Mouse (Mus musculus) kidney, embryonic 14.5 days (tissue): Measurements from ENCODE around the gene Duxbl1. TPM values are rescaled to one million over a fixed set of nuclear protein-coding genes. Genes with fewer than 3 reads are reported as not detected.
"Not testable (repeated sequence)": the region's sequence is repeated elsewhere in the genome, so short reads cannot be mapped to it uniquely, and the experiment has no call there.

ENCODE experiments used
- ATAC-seq: fragments of 200-750 bp; cut with Nextera tagmentation; 2 replicates; pipeline ENCODE4 v1.8.0; 2017; ENCODE audit warnings: moderate number of reproducible peaks, mild to moderate bottlenecking, moderate TSS enrichment, moderate library complexity; ENCODE audit not compliant: low FRiP score, low TSS enrichment
- H3K27ac ChIP-seq: fragments of 300-500 bp; sonication (generic); 2 replicates; pipeline ENCODE4 v1.5.1; 2014; ENCODE audit warnings: low read depth, mild to moderate bottlenecking, low read length, moderate library complexity, mixed read lengths
- H3K27me3 ChIP-seq: fragments of 300-500 bp; sonication (generic); 2 replicates; pipeline ENCODE4 v1.6.1; 2014; ENCODE audit warnings: mild to moderate bottlenecking, low read length; ENCODE audit not compliant: control insufficient read depth, insufficient read depth
- H3K36me3 ChIP-seq: fragments of 300-500 bp; sonication (generic); 2 replicates; pipeline ENCODE4 v1.6.1; 2014; ENCODE audit warnings: low read length, mixed read lengths; ENCODE audit not compliant: control insufficient read depth, insufficient read depth
- H3K4me1 ChIP-seq: fragments of 300-500 bp; sonication (generic); 2 replicates; pipeline ENCODE4 v1.6.1; 2014; ENCODE audit warnings: low read length, mixed read lengths; ENCODE audit not compliant: control insufficient read depth, insufficient read depth
- H3K4me2 ChIP-seq: fragments of 300-500 bp; sonication (generic); replicated peaks from 2 replicates; pipeline ENCODE4 v1.6.1; 2014; ENCODE audit warnings: low read depth, mild to moderate bottlenecking, low read length
- H3K4me3 ChIP-seq: fragments of 300-500 bp; sonication (generic); 2 replicates; pipeline ENCODE4 v1.5.1; 2014; ENCODE audit warnings: mild to moderate bottlenecking, low read length
- H3K9ac ChIP-seq: fragments of 300-500 bp; sonication (generic); 2 replicates; pipeline ENCODE4 v1.6.1; 2014; ENCODE audit warnings: low read depth, mild to moderate bottlenecking, low read length, moderate library complexity
- H3K9me3 ChIP-seq: fragments of 300-500 bp; sonication (generic); 2 replicates; pipeline ENCODE4 v1.6.1; 2016; ENCODE audit warnings: low read length; ENCODE audit not compliant: control insufficient read depth
- WGBS: fragments of 180-500 bp; shearing (Covaris S2); extraction: QIAGEN DNeasy Blood & Tissue Kit; methylation state at CpG from one replicate; pipeline ENCODE4 v1.1.7; 2014; 5-methylcytosine and 5-hydroxymethylcytosine counted together
- polyA plus RNA-seq: library from polyadenylated mRNA; unstranded; fragments of >200 nt; fragmentation: Nextera tagmentation; extraction: Ambion mirVana; gene quantifications from 2 replicates; pipeline ENCODE4 v1.2.1, GENCODE M21; 2014

Gene Duxbl1
- polyA plus RNA-seq, 1 experiment from 2014 or later = 1.9 TPM

- WGBS = no CpG with 5 or more reads among the region's 9 CpGs
- H3K4me2 ChIP-seq, H3K36me3 ChIP-seq, ATAC-seq, H3K9me3 ChIP-seq, H3K27ac ChIP-seq, H3K27me3 ChIP-seq, H3K4me3 ChIP-seq, H3K9ac ChIP-seq, H3K4me1 ChIP-seq: not testable (repeated sequence)
These were observed 43.2 kb downstream of the Duxbl1 start for GRCm38 (mm10) chr14:26021555-26021954.

DNA sequence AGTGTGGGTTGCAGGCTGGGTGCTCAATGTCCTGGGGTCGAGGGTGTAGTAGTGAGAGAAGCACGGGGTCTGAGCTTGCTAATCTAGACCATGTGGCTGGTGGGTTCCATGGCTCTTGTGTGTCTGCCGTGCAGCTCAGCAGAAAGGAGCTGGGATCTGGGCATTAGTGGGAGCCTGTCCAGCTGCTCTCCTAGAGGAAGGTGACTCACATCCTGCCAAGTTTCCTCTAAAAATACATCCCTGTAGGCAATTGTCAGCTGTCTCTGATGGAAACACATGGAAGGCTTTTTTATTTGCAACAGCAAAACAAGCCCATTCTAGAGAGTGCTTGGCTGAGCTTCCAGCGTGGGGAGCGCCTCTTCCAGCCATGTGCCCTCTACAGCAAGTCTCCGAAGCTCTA lies 44.5 kb downstream of the Duxbl1 start:
- H3K27ac ChIP-seq, H3K36me3 ChIP-seq, H3K4me2 ChIP-seq, H3K4me1 ChIP-seq, H3K9me3 ChIP-seq, ATAC-seq, H3K4me3 ChIP-seq, H3K9ac ChIP-seq, H3K27me3 ChIP-seq: not testable (repeated sequence)
- no CpG with 5 or more reads among the region's 6 CpGs for WGBS

DNA sequence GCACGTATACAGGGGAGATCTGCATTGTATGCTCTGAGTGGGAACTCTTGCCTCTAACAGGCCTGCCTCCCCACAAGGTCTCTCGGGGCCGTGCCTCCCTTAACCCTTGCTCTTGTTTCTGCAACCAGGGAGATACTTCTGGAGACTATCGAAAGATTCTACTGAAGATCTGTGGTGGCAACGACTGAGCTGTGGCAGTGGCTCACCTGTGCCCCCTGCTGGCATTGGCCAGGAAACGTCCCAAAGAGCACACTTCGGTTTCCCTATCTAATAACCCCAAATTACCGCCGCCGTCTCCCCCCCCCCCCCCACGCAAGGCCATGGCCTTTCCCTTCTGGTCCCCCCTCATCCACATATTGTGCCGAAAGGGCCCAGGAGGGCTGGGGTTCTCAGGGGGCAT lies 47.3 kb downstream of the Duxbl1 start:
- not testable (repeated sequence) for H3K27me3 ChIP-seq, H3K9me3 ChIP-seq, H3K36me3 ChIP-seq, H3K27ac ChIP-seq, H3K4me2 ChIP-seq, H3K4me1 ChIP-seq, H3K4me3 ChIP-seq, H3K9ac ChIP-seq, ATAC-seq
- WGBS = no CpG with 5 or more reads among the region's 12 CpGs

- no CpG with 5 or more reads among the region's 3 CpGs for WGBS
- not testable (repeated sequence) for H3K4me2 ChIP-seq, H3K9ac ChIP-seq, H3K4me3 ChIP-seq, H3K4me1 ChIP-seq, H3K27ac ChIP-seq, H3K36me3 ChIP-seq, ATAC-seq, H3K9me3 ChIP-seq, H3K27me3 ChIP-seq
These were observed 56.0 kb downstream of the Duxbl1 start for GRCm38 (mm10) chr14:26034364-26034763.

DNA sequence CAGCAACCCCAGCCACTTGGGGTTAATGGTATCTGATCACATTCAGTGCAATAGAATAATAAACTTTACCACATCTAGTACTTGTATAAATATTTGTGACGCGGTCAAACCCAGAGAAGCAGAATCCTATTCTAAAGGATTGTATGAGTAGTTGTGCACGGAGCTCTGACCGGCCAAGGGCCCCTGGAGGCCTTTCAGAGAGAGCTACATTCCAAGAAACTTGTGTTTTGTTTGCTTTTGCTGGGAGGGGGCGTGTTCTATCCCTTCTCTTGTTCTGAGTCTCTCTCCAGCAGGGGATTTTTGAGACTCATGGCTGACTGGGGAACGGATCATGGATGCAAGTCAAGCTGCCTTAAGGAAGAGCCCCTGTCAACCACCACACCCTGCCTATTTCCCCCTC lies 57.1 kb downstream of the Duxbl1 start:
- H3K4me3 ChIP-seq, H3K9me3 ChIP-seq, H3K27ac ChIP-seq, H3K9ac ChIP-seq, H3K36me3 ChIP-seq, H3K27me3 ChIP-seq, ATAC-seq, H3K4me2 ChIP-seq, H3K4me1 ChIP-seq: not testable (repeated sequence)
- WGBS = no CpG with 5 or more reads among the region's 6 CpGs

Other genes starting within 250 kb of the Duxbl1 start
- 17.0 and 24.0 TPM in 2 replicates for gene Zcchc24, start 209.5 kb upstream of the Duxbl1 start, polyA plus RNA-seq
- 29.1 and 44.5 TPM in 2 replicates for gene Anxa11, start 136.4 kb upstream of the Duxbl1 start, polyA plus RNA-seq
- 0.62 TPM in 1 of 2 replicates, not detected in the other for gene Plac9a, start 75.5 kb upstream of the Duxbl1 start, polyA plus RNA-seq
- gene Tmem254a, start 50.9 kb upstream of the Duxbl1 start, polyA plus RNA-seq = 3.9 and 4.4 TPM in 2 replicates
- gene Cphx1, start 40.3 kb upstream of the Duxbl1 start, polyA plus RNA-seq = 0.26 TPM in 1 of 2 replicates, not detected in the other
- gene Gm9780, start 64.1 kb downstream of the Duxbl1 start, polyA plus RNA-seq = 11.8 and 21.2 TPM in 2 replicates
- gene Tmem254c, start 88.8 kb downstream of the Duxbl1 start, polyA plus RNA-seq = 41.4 and 41.7 TPM in 2 replicates
- not detected in 2 replicates for gene Cphx2, start 102.9 kb downstream of the Duxbl1 start, polyA plus RNA-seq
- not detected in 2 replicates for gene Cphx3, start 103.7 kb downstream of the Duxbl1 start, polyA plus RNA-seq
- 1.8 and 2.1 TPM in 2 replicates for gene Duxbl2, start 139.8 kb downstream of the Duxbl1 start, polyA plus RNA-seq
- gene Plac9b, start 203.9 kb downstream of the Duxbl1 start, polyA plus RNA-seq = 19.9 and 21.2 TPM in 2 replicates
- gene Tmem254b, start 228.5 kb downstream of the Duxbl1 start, polyA plus RNA-seq = 18.6 and 29.4 TPM in 2 replicates